Mouse (Mus musculus) right cerebral cortex, postnatal 36 days (tissue): ENCODE results near the gene Gm36028.

Experiments
- DNase-seq, 2 experiments: peaks; one replicate each; pipeline ENCODE4 v3.0.0; 2022; ENCODE audit warnings: low spot score in 2 of 2, mixed read lengths in 1 of 2

Gene Gm36028

GRCm38 (mm10) chr16:37860213-37860612 lies 733 bp downstream of the Gm36028 start:
- no peak for DNase-seq

- no peak for DNase-seq
Observed at GRCm38 (mm10) chr16:37857495-37857894, 3.5 kb downstream of the Gm36028 start.

- no peak for DNase-seq
Observed at GRCm38 (mm10) chr16:37856327-37856726, 4.6 kb downstream of the Gm36028 start.

- no peak for DNase-seq
Observed at GRCm38 (mm10) chr16:37855583-37855982, 5.4 kb downstream of the Gm36028 start.

GRCm38 (mm10) chr16:37854593-37854992 lies 6.4 kb downstream of the Gm36028 start:
- DNase-seq, result no peak

GRCm38 (mm10) chr16:37854054-37854453 lies 6.9 kb downstream of the Gm36028 start:
- DNase-seq, result no peak

GRCm38 (mm10) chr16:37853279-37853678 lies 7.7 kb downstream of the Gm36028 start:
- no peak for DNase-seq

GRCm38 (mm10) chr16:37851366-37851765 lies 9.6 kb downstream of the Gm36028 start:
- no peak for DNase-seq

GRCm38 (mm10) chr16:37847081-37847480 lies 13.9 kb downstream of the Gm36028 start:
- no peak for DNase-seq

- DNase-seq, result no peak
Observed at GRCm38 (mm10) chr16:37845202-37845925, 15.6 kb downstream of the Gm36028 start.

GRCm38 (mm10) chr16:37843740-37844139 lies 17.2 kb downstream of the Gm36028 start:
- DNase-seq, result no peak

GRCm38 (mm10) chr16:37842439-37842838 lies 18.5 kb downstream of the Gm36028 start:
- no peak for DNase-seq

GRCm38 (mm10) chr16:37837571-37837970 lies 23.4 kb downstream of the Gm36028 start:
- DNase-seq, result no peak

- no peak for DNase-seq
Observed at GRCm38 (mm10) chr16:37831041-37831440, 29.9 kb downstream of the Gm36028 start.

- no peak for DNase-seq
Observed at GRCm38 (mm10) chr16:37826286-37826685, 34.7 kb downstream of the Gm36028 start.

- DNase-seq, result no peak
Observed at GRCm38 (mm10) chr16:37824778-37825505, 36.0 kb downstream of the Gm36028 start.

- DNase-seq, result no peak
Observed at GRCm38 (mm10) chr16:37823949-37824348, 37.0 kb downstream of the Gm36028 start.

GRCm38 (mm10) chr16:37817986-37818385 lies 43.0 kb downstream of the Gm36028 start:
- no peak for DNase-seq

GRCm38 (mm10) chr16:37814383-37814971 lies 46.5 kb downstream of the Gm36028 start:
- DNase-seq, result peak; percentile 73 to 81

GRCm38 (mm10) chr16:37813691-37814382 lies 47.1 kb downstream of the Gm36028 start:
- DNase-seq, result no peak

- DNase-seq, result peak in 1 of 2 experiments; percentile 66
Observed at GRCm38 (mm10) chr16:37812474-37812886, 48.5 kb downstream of the Gm36028 start.

- no peak for DNase-seq
Observed at GRCm38 (mm10) chr16:37811874-37812273, 49.1 kb downstream of the Gm36028 start.
